Mouse (Mus musculus): Measurements from ENCODE around the gene Gm45837.

Gene Gm45837

GRCm38 (mm10) chr7:101449855-101450254 is 39.2 kb downstream of the Gm45837 start:
- DNase-seq = no peak

DNA sequence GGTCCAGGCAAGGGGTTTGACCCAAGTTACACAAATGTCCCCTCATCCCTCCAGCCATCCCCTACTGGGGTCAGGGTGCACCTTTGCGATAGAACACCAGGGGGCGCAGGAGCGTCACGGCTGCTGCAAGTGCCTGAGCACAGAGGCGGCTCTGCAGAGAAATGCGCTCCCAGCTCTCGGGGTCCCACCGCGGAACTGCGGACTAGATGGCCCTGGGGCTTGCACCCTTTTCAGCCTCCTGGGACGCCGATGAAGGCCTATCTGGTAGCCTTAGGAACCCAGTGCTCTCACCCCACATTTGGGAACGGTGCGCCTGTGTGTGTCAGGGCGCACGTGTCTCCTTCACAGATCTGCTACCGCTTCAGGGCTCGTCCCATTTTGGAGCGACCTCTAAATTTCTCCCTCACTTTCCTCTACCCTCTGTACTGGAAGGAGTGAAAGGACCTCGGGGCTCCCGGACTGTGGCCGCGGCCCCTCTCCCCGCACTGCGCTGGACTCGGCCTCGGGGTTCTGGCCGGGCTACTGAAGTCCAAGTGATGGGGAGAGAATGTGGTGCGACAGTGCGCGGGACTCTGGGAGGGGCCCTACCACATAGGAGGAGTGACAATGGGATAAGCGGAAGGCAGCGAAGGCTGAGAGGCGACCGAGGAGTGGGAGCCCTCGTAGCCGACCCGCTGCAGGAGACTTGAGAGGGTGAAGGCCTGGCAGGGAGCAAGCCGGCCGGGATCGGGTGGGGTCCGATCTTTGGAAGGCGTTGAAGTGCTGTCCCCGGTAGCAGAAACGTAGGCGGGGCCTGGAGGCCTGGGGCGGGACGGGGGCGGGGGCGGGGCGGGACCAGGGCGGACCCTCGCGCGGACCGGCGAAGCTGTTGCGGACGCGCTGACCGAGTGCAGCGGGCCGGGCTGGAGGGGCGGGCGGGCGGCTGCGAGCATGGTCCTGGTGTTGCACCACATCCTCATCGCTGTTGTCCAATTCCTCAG is 40.0 kb downstream of the Gm45837 start:
- DNase-seq = peak; percentile 88

DNA sequence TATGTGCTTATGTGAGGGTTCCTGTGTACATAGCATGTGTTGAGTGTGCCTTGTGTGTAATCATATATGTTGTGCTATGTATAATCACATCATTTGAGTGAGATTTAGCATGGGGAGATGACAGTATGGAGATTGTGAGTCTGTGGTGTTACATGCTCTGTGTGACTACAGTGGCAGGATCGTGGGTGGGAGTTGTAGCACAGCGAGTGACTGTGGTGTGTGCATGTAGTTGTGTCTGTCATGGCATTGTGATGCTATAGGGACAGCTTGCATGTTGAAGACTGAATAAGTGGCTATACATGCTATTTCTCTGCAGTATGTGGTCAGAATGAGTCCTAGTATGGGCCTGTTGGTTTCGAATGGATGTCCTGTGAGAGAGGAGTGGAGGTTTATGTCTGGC is 42.0 kb downstream of the Gm45837 start:
- no peak for DNase-seq

DNA sequence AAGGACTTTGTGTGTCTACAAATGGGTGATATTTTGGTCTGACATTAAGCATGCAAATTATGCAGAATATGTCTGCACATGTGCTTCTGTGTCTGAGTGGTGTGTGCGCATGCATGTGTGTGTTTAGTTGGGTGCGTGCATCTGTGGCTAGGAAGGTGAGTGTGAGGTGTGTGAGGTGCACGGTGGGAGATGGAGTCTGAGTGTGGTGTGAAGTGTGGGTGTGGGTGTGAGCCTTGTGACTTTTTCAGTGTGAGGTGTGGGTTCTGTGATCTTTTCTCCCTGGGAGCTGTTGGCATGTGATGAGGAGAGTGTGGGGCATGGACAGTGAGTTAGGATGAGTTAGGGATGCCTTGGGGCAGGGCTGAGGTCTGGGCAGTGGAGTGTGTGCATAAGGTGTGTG is 42.6 kb downstream of the Gm45837 start:
- DNase-seq = no peak

- DNase-seq = no peak
These were observed 43.0 kb downstream of the Gm45837 start for GRCm38 (mm10) chr7:101453725-101454124.

GRCm38 (mm10) chr7:101454479-101454878 is 43.8 kb downstream of the Gm45837 start:
- peak; percentile 45 for DNase-seq

DNA sequence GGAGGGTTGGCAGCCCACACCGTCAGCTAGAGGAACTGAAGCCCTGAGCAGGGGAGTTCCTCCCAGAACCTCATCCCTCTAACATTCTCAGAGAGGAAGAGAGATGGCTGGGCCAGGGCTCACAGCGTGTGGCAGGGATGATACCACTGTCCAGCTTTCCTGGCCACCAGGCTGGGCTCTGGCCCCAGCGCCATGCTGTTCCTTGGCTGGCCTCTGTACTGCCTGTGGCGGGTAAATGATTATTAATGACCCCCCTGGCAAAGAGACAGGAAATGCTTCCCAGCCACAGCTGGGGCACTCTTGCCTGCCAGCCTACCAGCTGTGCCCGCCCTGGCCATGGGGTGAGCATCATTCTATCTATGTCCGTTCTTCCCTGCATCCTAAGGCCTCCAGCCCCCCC is 44.5 kb downstream of the Gm45837 start:
- peak; percentile 21 for DNase-seq

DNA sequence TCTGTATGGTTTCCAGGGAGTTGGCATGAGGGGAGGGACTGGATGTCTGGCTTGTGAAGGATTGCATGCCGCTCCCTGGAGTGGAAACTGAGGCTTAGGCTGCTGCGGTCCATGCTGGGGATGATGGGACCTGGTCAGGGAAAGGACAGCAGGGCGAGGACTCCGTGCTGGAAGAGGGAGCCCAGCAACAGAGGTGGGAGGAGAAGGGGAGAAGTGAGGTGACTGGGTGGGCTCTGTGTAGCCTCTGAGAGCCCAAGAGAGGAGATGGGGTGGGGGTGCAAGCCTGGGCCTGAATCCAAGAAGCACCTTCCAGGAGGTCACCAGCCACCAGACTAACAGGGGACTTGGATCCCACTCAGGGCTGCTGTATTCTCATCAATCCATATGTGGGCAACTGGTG is 45.6 kb downstream of the Gm45837 start:
- DNase-seq = peak; percentile 26

- no peak for DNase-seq
These were observed 46.1 kb downstream of the Gm45837 start for GRCm38 (mm10) chr7:101456789-101457188.

GRCm38 (mm10) chr7:101457283-101457682 is 46.6 kb downstream of the Gm45837 start:
- DNase-seq = peak; percentile 69

DNA sequence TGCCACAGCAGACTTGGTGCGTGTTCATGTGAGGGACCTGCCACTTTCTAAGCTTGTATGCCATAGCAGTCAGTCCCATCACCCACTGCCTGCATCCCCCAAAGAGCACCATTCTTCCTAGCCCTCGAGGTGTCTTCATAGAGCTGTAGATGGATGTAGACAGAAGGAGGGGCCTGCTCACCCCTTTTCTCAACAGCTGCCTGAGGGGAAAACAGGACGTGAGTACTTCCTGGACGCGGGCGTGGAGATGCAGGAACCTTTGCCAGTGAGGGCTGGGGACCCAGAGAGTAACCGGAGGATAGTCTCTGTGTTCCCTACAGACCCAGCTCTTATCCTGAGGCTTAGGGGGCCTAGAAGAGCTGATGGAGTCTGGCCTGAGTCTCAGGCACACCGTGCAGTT is 47.1 kb downstream of the Gm45837 start:
- DNase-seq = no peak

DNA sequence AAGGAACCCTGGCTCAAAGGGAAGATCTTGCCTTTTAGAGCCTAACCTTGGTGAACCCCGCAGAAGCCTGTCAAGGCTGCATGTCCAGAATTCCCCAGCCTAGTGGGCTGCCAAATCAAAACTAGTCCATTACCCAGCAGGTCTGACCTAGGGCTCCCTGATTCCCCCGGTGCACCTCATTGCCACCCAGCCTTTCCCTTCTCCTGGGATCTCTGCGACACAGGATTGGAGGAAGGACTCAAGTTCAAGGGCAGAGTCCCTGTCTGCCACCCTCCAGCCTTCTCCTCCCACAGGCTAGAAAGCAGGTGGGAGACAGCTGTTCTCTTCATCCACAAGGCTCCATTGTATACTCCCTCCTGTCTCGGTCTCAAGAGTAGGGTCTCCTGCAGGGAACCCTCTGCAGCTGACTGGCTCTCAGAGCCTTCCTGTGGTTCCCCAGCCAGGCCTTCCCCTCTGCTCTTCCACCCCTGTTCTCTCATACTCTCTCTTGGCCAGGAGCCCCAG is 47.6 kb downstream of the Gm45837 start:
- DNase-seq = no peak

- DNase-seq = no peak
These were observed 48.7 kb downstream of the Gm45837 start for GRCm38 (mm10) chr7:101459305-101459813.

- DNase-seq = no peak
These were observed 49.4 kb downstream of the Gm45837 start for GRCm38 (mm10) chr7:101459923-101460607.

DNA sequence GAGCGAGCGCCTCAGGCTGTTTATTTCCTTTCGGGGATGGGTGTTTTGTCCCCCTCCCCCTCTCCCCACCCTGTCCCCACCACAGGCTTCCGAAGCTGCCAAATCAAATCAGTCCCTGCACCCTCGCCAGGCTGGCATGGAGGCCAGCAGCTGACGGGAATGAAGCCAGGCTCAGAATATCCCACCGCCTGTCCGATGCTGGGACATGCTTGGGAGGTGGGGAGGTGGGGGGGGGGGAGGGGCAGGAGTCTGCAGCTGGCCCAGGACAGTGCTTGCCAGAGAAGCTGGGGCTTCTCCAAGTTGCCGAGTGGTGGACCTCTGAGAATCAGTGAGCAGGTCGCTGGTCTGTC is 49.9 kb downstream of the Gm45837 start:
- peak; percentile 58 for DNase-seq

DNA sequence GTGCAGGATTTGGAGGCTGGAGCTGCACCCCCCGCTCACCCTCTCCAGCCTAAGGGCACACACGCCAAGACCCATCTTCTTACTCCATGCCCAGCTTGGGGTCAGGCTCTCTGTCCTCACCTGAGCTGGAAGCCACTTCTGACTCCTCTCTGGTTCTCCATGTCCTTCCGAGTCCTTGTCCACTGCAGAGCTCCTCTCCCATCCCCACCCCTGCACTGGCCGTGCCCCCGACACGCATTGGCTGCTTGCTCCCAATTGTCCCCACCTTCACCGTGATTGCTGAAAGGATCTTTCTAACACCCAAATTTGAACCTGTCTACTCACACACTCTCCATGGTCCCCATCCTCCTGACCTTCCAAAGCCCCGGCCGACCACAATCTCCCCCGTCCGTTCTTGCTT is 50.9 kb downstream of the Gm45837 start:
- no peak for DNase-seq

- no peak for DNase-seq
These were observed 51.8 kb downstream of the Gm45837 start for GRCm38 (mm10) chr7:101462327-101463068.

DNA sequence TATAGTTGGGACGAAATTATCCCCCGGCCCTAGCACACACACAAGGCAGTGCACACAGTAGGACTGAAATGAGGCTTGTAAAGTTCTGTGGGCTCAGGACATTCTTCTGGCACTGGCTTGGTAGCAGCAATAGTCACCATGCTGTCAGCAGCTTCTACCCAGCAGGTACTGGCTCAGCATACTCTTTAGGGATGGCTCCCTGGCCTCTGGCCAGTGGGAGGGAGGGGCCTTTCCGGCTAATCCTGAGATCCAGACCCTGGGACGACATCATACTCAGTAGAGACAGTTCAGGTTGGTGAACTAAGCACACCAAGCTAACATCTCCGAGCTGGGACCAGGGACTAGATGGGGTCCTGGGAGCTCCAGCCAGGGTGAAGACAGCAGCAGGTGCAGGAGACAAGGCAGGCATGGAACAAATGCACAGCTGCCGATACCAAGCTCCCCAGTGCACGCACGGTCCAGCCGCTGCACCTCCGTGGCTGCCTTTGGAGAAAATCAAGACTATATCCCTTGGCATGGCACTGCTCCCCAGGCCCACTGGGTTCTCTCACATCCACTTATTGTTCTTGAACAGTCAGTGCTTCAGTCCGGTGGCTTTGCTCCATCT is 53.1 kb downstream of the Gm45837 start:
- DNase-seq = no peak

GRCm38 (mm10) chr7:101464927-101465326 is 54.2 kb downstream of the Gm45837 start:
- no peak for DNase-seq

DNA sequence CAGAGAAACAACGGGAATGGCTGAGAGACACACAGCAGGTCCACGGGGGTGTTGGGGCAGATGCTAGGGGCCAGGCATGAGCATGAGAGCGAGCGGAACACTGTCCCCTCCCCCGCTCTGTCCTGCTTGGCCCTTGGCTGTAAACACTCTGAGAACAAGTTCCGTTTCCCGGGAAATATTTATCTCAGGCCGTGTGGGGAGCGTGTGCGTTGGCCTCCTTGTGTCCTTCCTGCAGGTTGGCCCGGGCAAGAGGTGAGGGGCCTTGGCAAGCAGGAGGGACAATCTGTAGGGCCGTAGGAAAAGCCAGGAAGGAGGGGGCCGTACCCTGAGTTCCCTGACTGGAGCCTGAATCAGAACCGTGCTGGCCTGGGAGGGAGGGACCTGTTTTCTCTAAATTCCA is 54.7 kb downstream of the Gm45837 start:
- DNase-seq = no peak

GRCm38 (mm10) chr7:101465850-101466580 is 55.3 kb downstream of the Gm45837 start:
- DNase-seq = no peak

- no peak for DNase-seq
These were observed 55.9 kb downstream of the Gm45837 start for GRCm38 (mm10) chr7:101466581-101467081.

Measured in right cerebral cortex, postnatal 25 days (tissue).